Mouse (Mus musculus) macrophage (primary cell): ENCODE results near the gene Atm. TPM values are rescaled to one million over a fixed set of nuclear protein-coding genes. Genes with fewer than 3 reads are reported as not detected.

Experiments used
- H3K27ac ChIP-seq: fragments of 350-480 bp; formaldehyde crosslinking; 2 replicates; pipeline ENCODE4 v1.9.0; 2021
- H3K36me3 ChIP-seq: fragments of 350-480 bp; formaldehyde crosslinking; 2 replicates; pipeline ENCODE4 v1.9.0; 2021; ENCODE audit errors: inconsistent target
- H3K4me3 ChIP-seq: fragments of 350-480 bp; formaldehyde crosslinking; 2 replicates; pipeline ENCODE4 v1.9.0; 2021; ENCODE audit errors: inconsistent target
- H3K79me2 ChIP-seq: fragments of 350-480 bp; formaldehyde crosslinking; 2 replicates; pipeline ENCODE4 v1.9.0; 2021; ENCODE audit errors: inconsistent target
- WGBS: methylation state at CpG from one replicate; pipeline ENCODE4 v1.1.7; 2026; ENCODE audit warnings: inconsistent platforms; ENCODE audit not compliant: missing documents; 5-methylcytosine and 5-hydroxymethylcytosine counted together
- polyA plus RNA-seq: library from polyadenylated mRNA; stranded (reverse); fragments of 250-400 nt; gene quantifications from 3 replicates; pipeline ENCODE4 v1.2.4, GENCODE M21; 2018; ENCODE audit warnings: inconsistent platforms

Gene Atm
- polyA plus RNA-seq, 1 experiment from 2014 or later: 2.7 TPM

DNA sequence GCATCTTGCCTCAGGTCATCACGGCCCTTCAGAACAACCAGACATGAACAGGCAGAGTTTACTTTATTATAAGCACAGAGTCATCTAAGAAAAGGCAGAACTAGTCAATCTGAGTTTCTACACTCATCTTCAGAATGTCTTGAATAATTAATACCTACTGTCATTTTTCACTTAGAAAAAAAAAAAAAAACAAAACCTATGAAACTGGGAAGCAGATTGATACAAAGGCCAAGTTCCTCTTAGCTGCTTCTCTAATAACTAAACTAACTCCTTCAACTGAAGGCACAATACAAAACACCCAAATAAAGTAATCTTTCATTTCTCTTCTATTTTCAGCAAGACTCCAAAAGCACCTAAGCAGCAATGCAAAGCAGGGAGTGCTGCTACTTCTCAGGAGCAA is 85.9 kb downstream of the Atm start:
- Histone ChIP-seq H3K27ac (no peak overlapping the region), H3K4me3 (no peak overlapping the region), H3K36me3 (peaks cover 27% of the 10 kb centered on the region), H3K79me2 (no peaks in the 10 kb centered on the region)
- WGBS: 93% methylated on average over 1 of the region's 1 CpGs

DNA sequence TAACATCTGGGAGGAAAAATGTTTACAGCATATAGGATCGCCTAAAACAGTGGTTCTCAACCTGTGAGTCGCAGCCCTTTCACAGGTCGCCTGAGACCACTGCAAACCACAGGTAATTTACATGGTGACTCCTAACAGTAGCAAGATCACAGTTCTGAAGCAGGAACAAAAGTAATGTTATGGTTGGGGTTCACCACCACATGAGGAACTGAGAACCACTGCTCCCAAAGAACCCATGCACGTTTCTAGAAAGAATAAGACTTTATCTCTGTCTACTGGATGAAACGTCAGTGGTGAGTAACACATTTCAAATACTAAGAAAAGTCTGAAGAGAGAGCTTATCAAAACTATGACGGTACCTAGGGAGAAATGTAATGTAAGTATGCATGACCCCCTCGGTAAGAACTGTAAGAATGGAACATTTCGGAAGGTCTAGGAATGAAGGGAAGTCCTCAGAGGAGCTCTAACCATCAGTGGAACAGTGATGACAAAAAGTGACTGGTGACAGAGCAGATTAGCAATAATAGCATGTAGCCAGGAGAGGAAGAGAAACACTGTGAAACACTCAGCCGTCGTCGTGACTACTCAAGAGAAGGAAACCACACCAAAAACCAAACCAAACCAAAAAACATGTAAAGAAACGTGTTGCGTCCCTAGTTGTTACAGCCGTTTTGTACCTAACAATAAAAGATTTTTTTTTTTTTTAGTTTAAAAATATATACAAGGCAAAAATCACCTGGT is 100.5 kb downstream of the Atm start:
- H3K79me2 ChIP-seq: no peaks in the 10 kb centered on the region
- H3K4me3 ChIP-seq: no peak overlapping the region
- WGBS: 47% methylated on average over 14 of the region's 14 CpGs
- no peak overlapping the region for H3K27ac ChIP-seq
- H3K36me3 ChIP-seq: peaks cover 1% of the 10 kb centered on the region

GRCm38 (mm10) chr9:53427638-53428037 is 108.9 kb downstream of the Atm start:
- WGBS: 65% methylated on average over 3 of the region's 3 CpGs
- Histone ChIP-seq H3K79me2 (no peaks in the 10 kb centered on the region), H3K27ac (no peak overlapping the region), H3K4me3 (no peak overlapping the region), H3K36me3 (no peaks in the 10 kb centered on the region)

- WGBS: 98% methylated on average over 3 of the region's 3 CpGs
- H3K4me3 ChIP-seq: no peak overlapping the region
- no peaks in the 10 kb centered on the region for H3K36me3 ChIP-seq
- no peak overlapping the region for H3K27ac ChIP-seq
- no peaks in the 10 kb centered on the region for H3K79me2 ChIP-seq
Observed at GRCm38 (mm10) chr9:53426726-53427125, 109.8 kb downstream of the Atm start.

DNA sequence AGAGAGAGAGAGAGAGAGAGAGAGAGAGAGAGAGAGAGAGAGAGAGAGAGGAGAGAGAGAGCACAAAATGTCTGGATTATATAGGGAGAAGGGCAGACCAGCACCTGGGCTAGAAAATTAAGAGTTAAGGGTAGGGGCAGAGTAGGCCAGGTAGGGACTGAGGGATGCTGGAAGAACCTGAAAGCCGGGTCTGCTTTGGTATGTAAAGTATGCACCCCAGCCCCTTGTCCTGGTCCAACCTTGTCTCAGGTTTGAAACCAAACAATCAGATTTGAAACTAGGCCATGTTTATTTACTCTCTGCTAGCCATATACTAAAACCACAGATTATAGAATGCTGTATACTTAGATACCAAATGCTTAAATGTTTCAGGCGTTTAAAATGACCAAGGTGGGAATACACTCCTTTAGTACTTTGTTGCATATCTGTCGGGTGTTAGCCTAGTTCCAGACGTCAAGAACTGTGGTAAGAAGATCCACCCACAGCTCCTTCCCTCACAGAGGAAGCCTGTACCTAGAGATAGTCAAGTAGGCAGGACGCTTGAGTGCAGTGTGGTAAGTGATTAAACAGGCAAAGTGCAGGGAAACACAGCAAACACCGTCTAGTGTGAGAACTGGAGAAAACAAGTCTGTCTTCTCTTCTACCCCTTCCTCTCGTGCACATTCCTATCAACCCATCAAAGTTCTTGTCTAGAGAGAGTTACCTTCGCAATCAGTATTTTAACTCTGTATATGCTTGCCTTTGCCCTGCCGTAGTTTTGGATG is 114.2 kb downstream of the Atm start:
- Histone ChIP-seq H3K4me3 (no peak overlapping the region), H3K36me3 (no peaks in the 10 kb centered on the region), H3K27ac (no peak overlapping the region), H3K79me2 (no peaks in the 10 kb centered on the region)
- WGBS: 46% methylated on average over 9 of the region's 9 CpGs

DNA sequence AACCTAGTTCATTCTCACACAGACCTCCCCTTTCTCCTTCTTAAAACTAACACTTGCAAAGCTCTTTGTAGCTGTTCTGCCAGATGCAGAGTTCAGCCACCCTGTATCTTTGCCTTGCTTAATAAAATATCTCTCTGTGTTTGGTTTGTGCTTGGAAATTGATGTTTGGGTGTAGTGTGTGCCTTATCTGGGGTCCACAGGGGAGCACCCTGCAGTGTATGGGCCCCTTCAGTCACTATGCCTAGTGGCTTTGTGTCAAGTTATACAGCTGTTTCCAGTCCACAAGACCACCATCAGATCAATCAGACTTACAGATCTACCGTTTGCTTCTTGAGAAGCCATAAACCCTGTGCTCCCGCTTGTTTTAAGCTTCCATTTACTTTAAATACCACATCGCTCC is 127.1 kb downstream of the Atm start:
- Histone ChIP-seq H3K79me2 (no peaks in the 10 kb centered on the region), H3K4me3 (no peak overlapping the region), H3K27ac (no peak overlapping the region), H3K36me3 (no peaks in the 10 kb centered on the region)
- 90% methylated on average over 3 of the region's 3 CpGs for WGBS

- 92% methylated on average over 2 of the region's 2 CpGs for WGBS
- Histone ChIP-seq H3K36me3 (no peaks in the 10 kb centered on the region), H3K79me2 (no peaks in the 10 kb centered on the region), H3K27ac (no peak overlapping the region), H3K4me3 (no peak overlapping the region)
Observed at GRCm38 (mm10) chr9:53408953-53409361, 127.6 kb downstream of the Atm start.

DNA sequence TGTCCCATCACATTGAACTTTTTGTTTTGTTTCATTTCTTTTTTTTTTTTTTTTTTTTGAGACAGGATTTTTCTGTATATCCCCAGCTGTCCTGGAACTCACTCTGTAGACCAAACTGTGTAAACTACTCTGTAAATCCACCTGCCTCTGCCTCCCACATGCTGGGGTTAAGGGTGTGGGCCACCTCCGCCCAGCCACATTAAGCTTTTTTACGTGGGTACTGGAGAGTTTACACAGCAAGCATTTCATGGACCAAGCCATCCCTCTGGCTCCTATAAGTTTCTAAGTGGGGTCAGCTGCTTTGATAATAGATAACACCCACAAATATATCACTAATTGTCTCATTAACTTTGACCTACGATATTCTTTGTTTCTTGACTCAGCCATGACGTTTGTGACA is 128.0 kb downstream of the Atm start:
- 89% methylated on average over 4 of the region's 4 CpGs for WGBS
- Histone ChIP-seq H3K4me3 (no peak overlapping the region), H3K79me2 (no peaks in the 10 kb centered on the region), H3K27ac (no peak overlapping the region), H3K36me3 (no peaks in the 10 kb centered on the region)

DNA sequence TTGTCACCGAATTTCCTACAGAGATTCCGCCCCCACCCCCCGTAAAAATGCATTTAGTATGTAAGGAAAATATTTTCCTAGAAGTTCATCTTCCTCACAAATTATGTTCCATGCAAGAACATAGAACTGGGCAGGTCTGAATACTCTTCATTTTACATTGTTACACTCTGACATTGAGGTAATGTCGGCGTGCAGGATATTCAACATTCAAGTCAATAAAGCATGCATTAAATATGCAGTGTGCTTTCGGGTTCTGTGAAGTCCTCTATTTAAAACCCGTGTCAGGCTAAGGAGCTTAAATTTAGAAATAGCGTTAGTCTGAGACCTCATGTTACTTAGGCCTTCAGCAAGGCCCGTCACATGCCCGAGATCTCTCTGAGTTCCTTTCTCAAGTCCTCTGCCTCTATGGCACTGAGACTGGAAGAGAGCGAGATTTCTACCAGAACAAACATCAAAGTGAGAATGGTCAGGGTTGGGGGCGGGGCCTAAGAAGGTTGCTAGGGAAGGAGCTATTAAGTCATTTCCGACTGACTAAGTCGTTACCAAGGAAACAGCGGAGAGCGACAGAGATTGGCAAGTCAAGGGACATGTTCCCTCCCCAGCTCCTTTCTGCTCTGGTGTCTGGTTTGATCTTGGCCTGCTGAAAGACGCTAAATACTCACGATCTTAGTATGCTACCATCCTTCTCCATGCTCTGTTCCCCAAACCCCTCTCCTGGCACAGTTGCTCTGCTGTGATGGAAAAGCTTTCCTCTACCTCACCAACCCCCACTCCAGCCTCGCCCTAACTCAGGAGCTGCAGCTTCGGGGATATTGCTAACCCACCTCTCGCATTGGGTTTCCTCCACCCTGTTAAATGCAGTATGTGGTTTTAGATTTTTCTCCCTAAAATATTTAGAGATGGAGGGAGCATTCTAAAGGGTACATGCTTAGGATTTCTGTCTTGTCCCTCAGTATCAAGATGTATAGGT is 131.5 kb downstream of the Atm start:
- Histone ChIP-seq H3K4me3 (peak overlapping the region; percentile 23), H3K36me3 (0 out of 2 replicates have a peak, but pooled peaks cover under 1% of the 10 kb centered on the region), H3K79me2 (no peaks in the 10 kb centered on the region), H3K27ac (peak overlapping the region; percentile 29; the same call in 1 of the 2 replicates)
- 20% methylated on average over 21 of the region's 21 CpGs for WGBS

- WGBS: 91% methylated on average over 6 of the region's 6 CpGs
- H3K79me2 ChIP-seq: no peaks in the 10 kb centered on the region
- H3K4me3 ChIP-seq: no peak overlapping the region
- H3K27ac ChIP-seq: 0 out of 2 replicates have a peak overlapping the region, but pooled peaks have one; percentile 29
- H3K36me3 ChIP-seq: 0 out of 2 replicates have a peak, but pooled peaks cover 5% of the 10 kb centered on the region
Observed at GRCm38 (mm10) chr9:53404050-53404752, 132.3 kb downstream of the Atm start.

DNA sequence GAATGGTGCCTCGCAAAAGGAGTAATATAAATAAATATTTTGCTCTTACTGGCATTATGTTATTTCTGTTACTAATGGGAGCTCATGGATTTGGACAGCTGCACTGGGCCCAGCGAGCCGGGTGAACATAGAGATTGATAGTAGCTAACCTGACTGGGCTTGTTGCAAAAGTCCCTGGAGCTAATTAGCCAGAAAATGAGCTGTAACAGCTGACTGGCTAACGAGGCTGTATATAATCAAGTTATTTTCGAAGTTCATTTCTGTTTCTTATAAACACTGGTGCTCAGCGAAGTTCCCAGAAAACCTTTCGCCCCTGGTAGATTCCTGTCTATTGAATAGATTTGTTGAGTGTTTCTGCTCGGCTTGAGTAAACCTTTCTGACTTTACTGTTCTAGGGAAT is 133.5 kb downstream of the Atm start:
- Histone ChIP-seq H3K79me2 (no peaks in the 10 kb centered on the region), H3K4me3 (no peak overlapping the region), H3K27ac (no peak overlapping the region), H3K36me3 (0 out of 2 replicates have a peak, but pooled peaks cover 5% of the 10 kb centered on the region)
- WGBS: 95% methylated on average over 8 of the region's 8 CpGs

DNA sequence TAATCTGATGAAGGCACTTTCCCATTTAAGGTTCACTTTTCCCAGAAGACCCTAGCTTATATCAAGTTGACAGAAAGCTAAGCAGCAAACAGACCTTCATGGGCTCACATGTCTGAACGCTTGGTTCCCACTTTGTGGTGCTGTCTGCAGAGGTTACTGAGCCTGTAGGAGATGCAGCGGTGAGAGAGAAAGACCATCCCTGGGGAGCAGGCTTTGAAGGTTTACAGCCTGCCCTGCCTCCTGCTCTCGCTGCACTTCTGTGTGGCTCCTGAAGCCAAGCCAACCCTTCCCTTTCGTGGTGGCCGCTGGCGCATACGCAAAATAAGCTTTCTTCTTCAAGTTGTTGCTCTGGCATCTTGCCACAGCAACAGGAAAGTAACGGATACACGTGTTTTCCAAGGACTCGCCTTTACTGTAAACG is 134.2 kb downstream of the Atm start, which contains the start of gene 4930550C14Rik:
4930550C14Rik (plus strand) TSS at position 35 of the 421 bp plus-strand sequence.
- H3K4me3 ChIP-seq: no peak within 1 kb of the TSS
- 0 out of 2 replicates have a peak, but pooled peaks cover 5% of the 10 kb centered on the region for H3K36me3 ChIP-seq
- 21% methylated on average over 11 of the region's 11 CpGs for WGBS
- H3K79me2 ChIP-seq: no peaks in the 10 kb centered on the region
- H3K27ac ChIP-seq: no peak within 1 kb of the TSS

GRCm38 (mm10) chr9:53401146-53401545 is 135.4 kb downstream of the Atm start:
- Histone ChIP-seq H3K4me3 (no peak overlapping the region), H3K36me3 (0 out of 2 replicates have a peak, but pooled peaks cover 5% of the 10 kb centered on the region), H3K27ac (no peak overlapping the region), H3K79me2 (no peaks in the 10 kb centered on the region)
- WGBS: 96% methylated on average over 8 of the region's 8 CpGs

GRCm38 (mm10) chr9:53400696-53401095 is 135.8 kb downstream of the Atm start:
- 93% methylated on average over 4 of the region's 4 CpGs for WGBS
- no peak overlapping the region for H3K4me3 ChIP-seq
- H3K79me2 ChIP-seq: no peaks in the 10 kb centered on the region
- no peak overlapping the region for H3K27ac ChIP-seq
- H3K36me3 ChIP-seq: 0 out of 2 replicates have a peak, but pooled peaks cover 5% of the 10 kb centered on the region
